In the genomic region with DNA sequence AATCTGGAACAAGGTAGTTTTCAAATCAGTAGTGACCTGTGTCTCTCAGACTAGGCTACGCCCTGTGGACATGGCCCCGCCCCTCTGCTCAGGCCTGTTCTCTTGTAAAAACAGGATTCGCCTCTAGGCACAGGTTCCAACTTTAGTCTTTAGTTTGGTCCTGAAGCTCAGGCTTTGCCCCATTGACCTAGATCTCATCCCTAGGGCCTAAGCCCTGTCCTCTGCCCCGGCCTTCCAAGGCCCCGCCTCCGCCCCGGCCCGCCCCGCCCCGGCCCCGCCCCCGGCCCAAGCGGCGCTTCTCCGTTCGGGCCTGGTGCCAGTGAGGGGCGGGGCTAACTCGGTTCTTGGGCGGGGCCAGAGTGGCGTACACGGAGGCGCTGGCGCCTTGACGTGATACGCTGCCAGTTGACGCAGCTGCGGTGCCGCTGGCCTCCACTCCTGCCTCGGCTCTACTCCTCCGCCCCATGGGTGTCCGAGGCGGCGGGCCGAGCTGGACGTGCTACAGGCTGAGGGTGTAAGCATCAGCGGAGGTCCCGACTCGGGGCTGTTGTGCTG, we compare ENCODE assay signal across 7 mouse cellular contexts. TPM values are rescaled to one million over a fixed set of nuclear protein-coding genes. Genes with fewer than 3 reads are reported as not detected.
A peak's percentile ranks its signal among the peaks of the same experiment; 100 is the strongest.
DNase-seq lines count a peak whose midpoint lies in the region; ATAC-seq lines count a peak whose summit lies in the region.

A gene (plus strand): TSS at position 384 of the 555 bp plus-strand sequence.

- peaks cover 4% of the 10 kb centered on the region for H3K4me1 ChIP-seq in embryonic facial prominence, embryonic 12.5 days
- peaks cover 4% of the 10 kb centered on the region; the same call in 1 of the 2 replicates for H3K4me1 ChIP-seq in limb, embryonic 11.5 days (ENCODE audit: control insufficient read depth, insufficient read depth, low read length)
- peaks cover 6% of the 10 kb centered on the region; the same call in 1 of the 2 replicates for H3K4me1 ChIP-seq in midbrain, embryonic 14.5 days (ENCODE audit: control insufficient read depth, insufficient read depth, low read length)

- H3K27ac ChIP-seq in embryonic facial prominence, embryonic 12.5 days: peak within 1 kb of the TSS; percentile 57; the same call in 1 of the 2 replicates
- no peak within 1 kb of the TSS for H3K27ac ChIP-seq in limb, embryonic 11.5 days (replicated peaks; ENCODE audit: low read depth, low read length)
- H3K27ac ChIP-seq in midbrain, embryonic 14.5 days (replicated peaks; ENCODE audit: low read depth, low read length): peak within 1 kb of the TSS; percentile 72

- peaks cover 17% of the 10 kb centered on the region; the same call in 1 of the 2 replicates for H3K36me3 ChIP-seq in embryonic facial prominence, embryonic 12.5 days
- peaks cover 3% of the 10 kb centered on the region for H3K36me3 ChIP-seq in limb, embryonic 11.5 days (ENCODE audit: control insufficient read depth, insufficient read depth, low read length)
- peaks cover 13% of the 10 kb centered on the region for H3K36me3 ChIP-seq in midbrain, embryonic 14.5 days (ENCODE audit: control insufficient read depth, insufficient read depth, low read length)

- peak; percentile 100 for DNase-seq in adrenal gland, postnatal 25 days
- peak; percentile 99 for DNase-seq in heart, adult 11 months
- DNase-seq in kidney, adult 18-20 months: peak; percentile 99
- DNase-seq in limb, embryonic 11.5 days (ENCODE audit: low spot score): peak; percentile 96
- peak; percentile 97 for DNase-seq in midbrain, embryonic 14.5 days
- peak; percentile 96 to 100 for DNase-seq in spleen, adult 18-20 months

- peak within 1 kb of the TSS; percentile 91 for H3K4me3 ChIP-seq in embryonic facial prominence, embryonic 12.5 days
- peak within 1 kb of the TSS; percentile 56 for H3K4me3 ChIP-seq in limb, embryonic 11.5 days (ENCODE audit: low read depth, low read length)
- H3K4me3 ChIP-seq in midbrain, embryonic 14.5 days (replicated peaks; ENCODE audit: low read depth, low read length): peak within 1 kb of the TSS; percentile 74

- ATAC-seq in embryonic facial prominence, embryonic 12.5 days (ENCODE audit: insufficient number of reproducible peaks, insufficient read depth, low FRiP score, low TSS enrichment): peak; percentile 99
- peak; percentile 99 for ATAC-seq in limb, embryonic 11.5 days (ENCODE audit: insufficient number of reproducible peaks, low FRiP score, low TSS enrichment, low read depth)
- peak; percentile 98 for ATAC-seq in midbrain, embryonic 14.5 days (ENCODE audit: low FRiP score, low TSS enrichment)

- no peaks in the 10 kb centered on the region for H3K9me3 ChIP-seq in embryonic facial prominence, embryonic 12.5 days
- H3K9me3 ChIP-seq in limb, embryonic 11.5 days (ENCODE audit: control insufficient read depth, low read length): no peaks in the 10 kb centered on the region
- no peaks in the 10 kb centered on the region for H3K9me3 ChIP-seq in midbrain, embryonic 14.5 days (ENCODE audit: control insufficient read depth, low read length)

- whole genome bisulfite sequencing in embryonic facial prominence, embryonic 12.5 days: under 1% methylated on average over 38 of the region's 38 CpGs
- WGBS in limb, embryonic 11.5 days: 2% methylated on average over 34 of the region's 38 CpGs
- WGBS in midbrain, embryonic 14.5 days: 1% methylated on average over 38 of the region's 38 CpGs

- no peaks in the 10 kb centered on the region for H3K27me3 ChIP-seq in embryonic facial prominence, embryonic 12.5 days
- H3K27me3 ChIP-seq in limb, embryonic 11.5 days (ENCODE audit: control insufficient read depth, insufficient read depth, low read length): no peaks in the 10 kb centered on the region
- H3K27me3 ChIP-seq in midbrain, embryonic 14.5 days (ENCODE audit: control insufficient read depth, insufficient read depth, low read length): no peaks in the 10 kb centered on the region

- peak within 1 kb of the TSS; percentile 87 for H3K9ac ChIP-seq in embryonic facial prominence, embryonic 12.5 days
- H3K9ac ChIP-seq in limb, embryonic 11.5 days (ENCODE audit: low read length): peak within 1 kb of the TSS; percentile 72
- peak within 1 kb of the TSS; percentile 83 for H3K9ac ChIP-seq in midbrain, embryonic 14.5 days (replicated peaks; ENCODE audit: low read length)

- peak within 1 kb of the TSS; percentile 69 for H3K4me2 ChIP-seq in embryonic facial prominence, embryonic 12.5 days (replicated peaks)
- peak within 1 kb of the TSS; percentile 67 for H3K4me2 ChIP-seq in limb, embryonic 11.5 days (ENCODE audit: low read depth, severe bottlenecking)
- peak within 1 kb of the TSS; percentile 73 for H3K4me2 ChIP-seq in midbrain, embryonic 14.5 days (ENCODE audit: low read length)

RNA-seq across cellular contexts. Expression of the gene that starts here (rescaled TPM):
- total RNA-seq in adrenal gland, postnatal 25 days (2021): 42.4 and 48.5 TPM in 2 replicates
- 55.0 and 60.0 TPM in 2 replicates for polyA plus RNA-seq in embryonic facial prominence, embryonic 12.5 days (2016; fragmentation: Nextera tagmentation; extraction: Ambion mirVana)
- 44.0 and 57.1 TPM in 2 replicates for polyA plus RNA-seq in limb, embryonic 11.5 days (2014; fragmentation: Nextera tagmentation; extraction: Ambion mirVana)
- 83.2 and 107 TPM in 2 replicates for polyA plus RNA-seq in midbrain, embryonic 14.5 days (2014; fragmentation: Nextera tagmentation; extraction: Ambion mirVana)
